Mouse (Mus musculus): ENCODE measurements at regions not wholly inside any gene's neighbourhood (a gene's known extent, or its start where the extent isn't known, plus 50 kb on each side); places are given as distances from the start of the nearest gene placed in this dataset.

GRCm38 (mm10) chr10:67746140-67746539, 166.3 kb downstream of the Zfp365 start:
- Histone ChIP-seq H3K4me2 (ENCODE audit: low read depth, low read length, poor library complexity, severe bottlenecking) (no peak overlapping the region), H3K9ac (replicated peaks; ENCODE audit: low read length, poor library complexity, severe bottlenecking) (no peak overlapping the region), H3K4me1 (ENCODE audit: insufficient read depth, low read length) (no peaks in the 10 kb centered on the region), H3K27me3 (ENCODE audit: insufficient read depth, low read length) (no peaks in the 10 kb centered on the region), H3K36me3 (ENCODE audit: insufficient read depth, low read length) (no peaks in the 10 kb centered on the region), H3K4me3 (ENCODE audit: low read depth, low read length) (no peak overlapping the region), H3K9me3 (ENCODE audit: low read length) (no peaks in the 10 kb centered on the region), H3K27ac (ENCODE audit: low read depth, low read length) (no peak overlapping the region)
- no peak for TF ChIP-seq CTCF (IDR thresholded peaks at IDR 0.05)
- DNase-seq (ENCODE audit: low spot score) (peak; percentile 6), ATAC-seq (ENCODE audit: low FRiP score) (no peak)
- 88% methylated on average over 3 of the region's 3 CpGs for WGBS

GRCm38 (mm10) chr10:67743561-67743960, 168.9 kb downstream of the Zfp365 start:
- H3K36me3 ChIP-seq (ENCODE audit: insufficient read depth, low read length), result no peaks in the 10 kb centered on the region
- no peak for TF ChIP-seq CTCF (IDR thresholded peaks at IDR 0.05)
- H3K9me3 ChIP-seq (ENCODE audit: low read length), result no peaks in the 10 kb centered on the region
- H3K4me3 ChIP-seq (ENCODE audit: low read depth, low read length), result no peak overlapping the region
- DNase-seq (ENCODE audit: low spot score), result no peak
- no peak overlapping the region for H3K9ac ChIP-seq (replicated peaks; ENCODE audit: low read length, poor library complexity, severe bottlenecking)
- ATAC-seq (ENCODE audit: low FRiP score), result no peak
- H3K4me2 ChIP-seq (ENCODE audit: low read depth, low read length, poor library complexity, severe bottlenecking), result no peak overlapping the region
- H3K4me1 ChIP-seq (ENCODE audit: insufficient read depth, low read length), result no peaks in the 10 kb centered on the region
- WGBS, result 50% methylated on average over 9 of the region's 9 CpGs
- H3K27me3 ChIP-seq (ENCODE audit: insufficient read depth, low read length), result no peaks in the 10 kb centered on the region
- no peak overlapping the region for H3K27ac ChIP-seq (ENCODE audit: low read depth, low read length)

DNA sequence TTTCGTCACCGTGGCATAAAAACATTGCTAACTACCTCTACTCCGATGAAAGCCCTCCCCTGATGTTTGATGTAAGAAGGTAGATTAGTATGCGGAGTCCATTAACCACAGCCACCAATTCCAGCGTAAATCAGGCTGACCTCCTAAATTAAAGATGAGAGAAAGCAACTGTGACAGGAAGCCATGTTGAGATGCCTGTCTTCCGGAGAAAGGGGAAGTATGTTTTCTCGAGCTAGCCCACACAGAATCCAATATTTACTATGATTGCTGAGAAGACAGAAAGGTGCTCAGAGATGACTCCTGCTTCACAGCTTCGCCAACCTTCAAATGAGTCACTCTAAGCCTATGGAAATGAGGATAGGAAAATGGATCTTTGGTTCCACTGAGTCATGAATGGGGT, 169.6 kb downstream of the Zfp365 start:
- ATAC-seq (ENCODE audit: low FRiP score) (no peak), DNase-seq (ENCODE audit: low spot score) (no peak)
- 77% methylated on average over 8 of the region's 8 CpGs for WGBS
- TF ChIP-seq CTCF (IDR thresholded peaks at IDR 0.05), result no peak
- H3K4me3 ChIP-seq (ENCODE audit: low read depth, low read length), result no peak overlapping the region
- H3K4me1 ChIP-seq (ENCODE audit: insufficient read depth, low read length), result no peaks in the 10 kb centered on the region
- no peaks in the 10 kb centered on the region for H3K36me3 ChIP-seq (ENCODE audit: insufficient read depth, low read length)
- no peaks in the 10 kb centered on the region for H3K27me3 ChIP-seq (ENCODE audit: insufficient read depth, low read length)
- H3K4me2 ChIP-seq (ENCODE audit: low read depth, low read length, poor library complexity, severe bottlenecking), result no peak overlapping the region
- no peak overlapping the region for H3K27ac ChIP-seq (ENCODE audit: low read depth, low read length)
- no peak overlapping the region for H3K9ac ChIP-seq (replicated peaks; ENCODE audit: low read length, poor library complexity, severe bottlenecking)
- H3K9me3 ChIP-seq (ENCODE audit: low read length), result no peaks in the 10 kb centered on the region

DNA sequence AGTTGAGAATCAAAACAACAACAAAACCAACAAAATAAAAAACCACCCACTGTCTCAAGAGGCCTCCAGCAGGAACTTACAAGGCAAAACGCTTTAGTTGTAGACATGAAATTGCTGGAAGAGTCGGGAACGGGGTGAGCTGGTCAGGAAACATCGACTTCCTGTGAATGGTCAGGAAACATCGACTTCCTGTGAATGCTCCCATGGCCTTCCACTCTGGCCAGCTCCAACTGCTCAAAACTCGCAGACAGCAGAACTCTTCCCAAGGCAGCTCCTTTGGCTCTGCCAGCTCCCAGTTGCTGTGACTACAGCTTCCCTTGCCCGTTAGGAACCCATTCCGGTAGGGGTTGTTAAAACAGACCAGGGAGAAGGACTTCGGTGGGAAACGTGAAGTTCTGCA, 170.2 kb downstream of the Zfp365 start:
- Histone ChIP-seq H3K36me3 (ENCODE audit: insufficient read depth, low read length) (no peaks in the 10 kb centered on the region), H3K27ac (ENCODE audit: low read depth, low read length) (no peak overlapping the region), H3K9ac (replicated peaks; ENCODE audit: low read length, poor library complexity, severe bottlenecking) (no peak overlapping the region), H3K4me2 (ENCODE audit: low read depth, low read length, poor library complexity, severe bottlenecking) (no peak overlapping the region), H3K4me3 (ENCODE audit: low read depth, low read length) (no peak overlapping the region), H3K27me3 (ENCODE audit: insufficient read depth, low read length) (no peaks in the 10 kb centered on the region), H3K4me1 (ENCODE audit: insufficient read depth, low read length) (no peaks in the 10 kb centered on the region), H3K9me3 (ENCODE audit: low read length) (no peaks in the 10 kb centered on the region)
- 83% methylated on average over 10 of the region's 10 CpGs for WGBS
- no peak for DNase-seq (ENCODE audit: low spot score)
- no peak for ATAC-seq (ENCODE audit: low FRiP score)
- TF ChIP-seq CTCF (IDR thresholded peaks at IDR 0.05), result no peak

- Histone ChIP-seq H3K4me3 (ENCODE audit: low read depth, low read length) (no peak overlapping the region), H3K27me3 (ENCODE audit: insufficient read depth, low read length) (no peaks in the 10 kb centered on the region), H3K27ac (ENCODE audit: low read depth, low read length) (no peak overlapping the region), H3K36me3 (ENCODE audit: insufficient read depth, low read length) (no peaks in the 10 kb centered on the region), H3K9ac (replicated peaks; ENCODE audit: low read length, poor library complexity, severe bottlenecking) (no peak overlapping the region), H3K9me3 (ENCODE audit: low read length) (no peaks in the 10 kb centered on the region), H3K4me1 (ENCODE audit: insufficient read depth, low read length) (no peaks in the 10 kb centered on the region), H3K4me2 (ENCODE audit: low read depth, low read length, poor library complexity, severe bottlenecking) (no peak overlapping the region)
- ATAC-seq (ENCODE audit: low FRiP score) (no peak), DNase-seq (ENCODE audit: low spot score) (no peak)
- no peak for TF ChIP-seq CTCF (IDR thresholded peaks at IDR 0.05)
- WGBS, result 68% methylated on average over 1 of the region's 1 CpGs
Observed at GRCm38 (mm10) chr10:67739199-67739598, 173.3 kb downstream of the Zfp365 start.

DNA sequence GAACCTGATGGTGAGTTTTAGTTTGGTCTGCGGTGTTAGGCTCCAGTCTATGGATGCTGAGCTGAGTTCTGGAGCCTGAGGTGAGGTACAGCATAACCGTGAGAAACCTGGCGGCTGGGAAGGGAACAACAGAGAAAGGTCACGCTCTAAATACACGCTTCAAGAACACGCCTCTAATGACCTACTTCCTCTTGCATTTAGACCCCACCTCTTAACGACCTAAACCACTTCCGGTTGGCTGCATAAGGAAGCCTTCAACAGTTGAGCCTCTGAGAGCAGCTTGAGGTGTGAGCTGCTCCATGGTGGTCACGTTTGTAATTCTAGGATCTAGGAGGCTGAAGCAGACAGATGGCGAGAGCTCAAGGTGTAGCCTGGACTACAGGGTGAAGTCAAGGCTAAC, 175.8 kb downstream of the Zfp365 start:
- DNase-seq (ENCODE audit: low spot score), result no peak
- Histone ChIP-seq H3K9ac (replicated peaks; ENCODE audit: low read length, poor library complexity, severe bottlenecking) (no peak overlapping the region), H3K36me3 (ENCODE audit: insufficient read depth, low read length) (no peaks in the 10 kb centered on the region), H3K4me2 (ENCODE audit: low read depth, low read length, poor library complexity, severe bottlenecking) (no peak overlapping the region), H3K4me3 (ENCODE audit: low read depth, low read length) (no peak overlapping the region), H3K27me3 (ENCODE audit: insufficient read depth, low read length) (no peaks in the 10 kb centered on the region), H3K4me1 (ENCODE audit: insufficient read depth, low read length) (no peaks in the 10 kb centered on the region), H3K9me3 (ENCODE audit: low read length) (no peaks in the 10 kb centered on the region), H3K27ac (ENCODE audit: low read depth, low read length) (no peak overlapping the region)
- ATAC-seq (ENCODE audit: low FRiP score), result no peak
- WGBS, result 90% methylated on average over 10 of the region's 10 CpGs
- TF ChIP-seq CTCF (IDR thresholded peaks at IDR 0.05), result no peak

- DNase-seq (ENCODE audit: low spot score), result no peak
- no peak overlapping the region for H3K4me2 ChIP-seq (ENCODE audit: low read depth, low read length, poor library complexity, severe bottlenecking)
- no peak overlapping the region for H3K4me3 ChIP-seq (ENCODE audit: low read depth, low read length)
- H3K4me1 ChIP-seq (ENCODE audit: insufficient read depth, low read length), result no peaks in the 10 kb centered on the region
- H3K36me3 ChIP-seq (ENCODE audit: insufficient read depth, low read length), result no peaks in the 10 kb centered on the region
- H3K27ac ChIP-seq (ENCODE audit: low read depth, low read length), result no peak overlapping the region
- WGBS, result 85% methylated on average over 9 of the region's 9 CpGs
- no peak for ATAC-seq (ENCODE audit: low FRiP score)
- no peaks in the 10 kb centered on the region for H3K27me3 ChIP-seq (ENCODE audit: insufficient read depth, low read length)
- H3K9ac ChIP-seq (replicated peaks; ENCODE audit: low read length, poor library complexity, severe bottlenecking), result no peak overlapping the region
- H3K9me3 ChIP-seq (ENCODE audit: low read length), result no peaks in the 10 kb centered on the region
- TF ChIP-seq CTCF (IDR thresholded peaks at IDR 0.05), result no peak
Observed at GRCm38 (mm10) chr10:67731577-67731976, 180.9 kb downstream of the Zfp365 start.
